Mouse (Mus musculus): ENCODE results near the gene Dph2. TPM values are rescaled to one million over a fixed set of nuclear protein-coding genes. Genes with fewer than 3 reads are reported as not detected.

Dph2 gene
- polyA plus RNA-seq, 1 experiment from 2014 or later = 19.2 TPM

- Histone ChIP-seq H3K4me3 (ENCODE audit: low read depth, low read length) (no peak overlapping the region), H3K4me2 (replicated peaks; ENCODE audit: low read depth, low read length) (no peak overlapping the region), H3K9ac (replicated peaks; ENCODE audit: low read depth, low read length) (no peak overlapping the region), H3K27ac (ENCODE audit: low read length) (no peak overlapping the region), H3K27me3 (ENCODE audit: control insufficient read depth, insufficient read depth, low read length) (no peaks in the 10 kb centered on the region), H3K36me3 (ENCODE audit: control insufficient read depth, insufficient read depth, low read length) (peaks cover 6% of the 10 kb centered on the region; the same call in 1 of the 2 replicates), H3K9me3 (ENCODE audit: control insufficient read depth, low read depth, low read length) (no peaks in the 10 kb centered on the region), H3K4me1 (ENCODE audit: control insufficient read depth, insufficient read depth, low read length) (no peaks in the 10 kb centered on the region)
- 57% methylated on average over 17 of the region's 17 CpGs for WGBS
- ATAC-seq (ENCODE audit: insufficient number of reproducible peaks, insufficient read depth, low FRiP score, low read depth) = no peak
Measured at GRCm38 (mm10) chr4:117849063-117849462, 42.8 kb downstream of the Dph2 start.

DNA sequence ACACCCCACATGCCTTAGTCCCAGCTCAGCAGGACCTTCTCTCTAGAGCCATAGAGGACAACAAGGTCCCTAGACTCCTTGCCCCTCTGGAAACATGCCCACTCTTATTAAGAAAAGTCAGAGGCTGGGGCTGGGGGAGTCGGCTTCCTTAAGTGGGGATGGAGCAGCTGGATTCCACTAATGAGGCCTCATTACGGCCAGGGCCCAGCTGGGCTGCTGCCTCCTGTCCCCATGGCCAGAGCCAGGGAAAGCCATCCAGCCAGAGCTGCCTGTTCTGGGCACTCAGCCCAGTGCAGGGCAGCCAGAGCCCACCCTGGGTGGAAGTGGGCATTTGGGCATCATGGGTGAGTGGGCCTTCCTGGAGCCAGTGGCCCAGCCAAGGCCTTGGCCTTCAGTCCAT, 44.8 kb downstream of the Dph2 start:
- no peak overlapping the region for H3K9ac ChIP-seq (replicated peaks; ENCODE audit: low read depth, low read length)
- no peaks in the 10 kb centered on the region for H3K9me3 ChIP-seq (ENCODE audit: control insufficient read depth, low read depth, low read length)
- H3K4me1 ChIP-seq (ENCODE audit: control insufficient read depth, insufficient read depth, low read length) = no peaks in the 10 kb centered on the region
- WGBS = 67% methylated on average over 2 of the region's 2 CpGs
- peaks cover 6% of the 10 kb centered on the region; the same call in 1 of the 2 replicates for H3K36me3 ChIP-seq (ENCODE audit: control insufficient read depth, insufficient read depth, low read length)
- no peak for ATAC-seq (ENCODE audit: insufficient number of reproducible peaks, insufficient read depth, low FRiP score, low read depth)
- no peak overlapping the region for H3K4me3 ChIP-seq (ENCODE audit: low read depth, low read length)
- H3K27ac ChIP-seq (ENCODE audit: low read length) = no peak overlapping the region
- no peaks in the 10 kb centered on the region for H3K27me3 ChIP-seq (ENCODE audit: control insufficient read depth, insufficient read depth, low read length)
- H3K4me2 ChIP-seq (replicated peaks; ENCODE audit: low read depth, low read length) = no peak overlapping the region

- no peaks in the 10 kb centered on the region for H3K4me1 ChIP-seq (ENCODE audit: control insufficient read depth, insufficient read depth, low read length)
- H3K9me3 ChIP-seq (ENCODE audit: control insufficient read depth, low read depth, low read length) = no peaks in the 10 kb centered on the region
- H3K4me2 ChIP-seq (replicated peaks; ENCODE audit: low read depth, low read length) = no peak overlapping the region
- no peak overlapping the region for H3K9ac ChIP-seq (replicated peaks; ENCODE audit: low read depth, low read length)
- no peak overlapping the region for H3K4me3 ChIP-seq (ENCODE audit: low read depth, low read length)
- H3K36me3 ChIP-seq (ENCODE audit: control insufficient read depth, insufficient read depth, low read length) = peaks cover 6% of the 10 kb centered on the region; the same call in 1 of the 2 replicates
- no peak for ATAC-seq (ENCODE audit: insufficient number of reproducible peaks, insufficient read depth, low FRiP score, low read depth)
- 96% methylated on average over 4 of the region's 4 CpGs for WGBS
- no peak overlapping the region for H3K27ac ChIP-seq (ENCODE audit: low read length)
- no peaks in the 10 kb centered on the region for H3K27me3 ChIP-seq (ENCODE audit: control insufficient read depth, insufficient read depth, low read length)
Measured at GRCm38 (mm10) chr4:117846261-117846660, 45.6 kb downstream of the Dph2 start.

DNA sequence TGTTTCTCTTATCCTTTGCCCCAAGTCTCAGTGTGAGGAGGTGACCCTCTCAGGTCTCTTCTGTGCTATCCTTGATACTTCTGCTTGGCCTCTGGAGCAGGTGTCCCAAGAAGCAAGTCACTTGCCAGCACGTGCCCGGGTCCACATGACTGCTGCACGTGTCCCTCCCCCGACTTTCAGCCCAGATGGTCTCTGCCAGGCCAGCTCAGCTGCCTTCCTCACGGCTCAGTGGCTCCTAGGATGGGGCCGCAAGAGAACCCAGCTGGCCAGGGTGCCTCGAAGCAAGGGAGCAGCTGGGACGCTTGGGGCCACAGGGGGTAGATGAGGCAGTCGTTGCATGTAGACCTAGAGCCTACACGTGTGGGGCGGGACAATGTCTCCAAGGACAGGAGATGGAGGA, 46.5 kb downstream of the Dph2 start:
- 88% methylated on average over 11 of the region's 11 CpGs for WGBS
- H3K36me3 ChIP-seq (ENCODE audit: control insufficient read depth, insufficient read depth, low read length) = peaks cover 6% of the 10 kb centered on the region; the same call in 1 of the 2 replicates
- no peaks in the 10 kb centered on the region for H3K9me3 ChIP-seq (ENCODE audit: control insufficient read depth, low read depth, low read length)
- no peaks in the 10 kb centered on the region for H3K4me1 ChIP-seq (ENCODE audit: control insufficient read depth, insufficient read depth, low read length)
- no peaks in the 10 kb centered on the region for H3K27me3 ChIP-seq (ENCODE audit: control insufficient read depth, insufficient read depth, low read length)
- no peak for ATAC-seq (ENCODE audit: insufficient number of reproducible peaks, insufficient read depth, low FRiP score, low read depth)
- H3K9ac ChIP-seq (replicated peaks; ENCODE audit: low read depth, low read length) = no peak overlapping the region
- no peak overlapping the region for H3K27ac ChIP-seq (ENCODE audit: low read length)
- H3K4me2 ChIP-seq (replicated peaks; ENCODE audit: low read depth, low read length) = no peak overlapping the region
- no peak overlapping the region for H3K4me3 ChIP-seq (ENCODE audit: low read depth, low read length)

GRCm38 (mm10) chr4:117844467-117844866, 47.4 kb downstream of the Dph2 start:
- H3K4me1 ChIP-seq (ENCODE audit: control insufficient read depth, insufficient read depth, low read length) = no peaks in the 10 kb centered on the region
- H3K4me3 ChIP-seq (ENCODE audit: low read depth, low read length) = no peak overlapping the region
- H3K36me3 ChIP-seq (ENCODE audit: control insufficient read depth, insufficient read depth, low read length) = peaks cover 6% of the 10 kb centered on the region; the same call in 1 of the 2 replicates
- ATAC-seq (ENCODE audit: insufficient number of reproducible peaks, insufficient read depth, low FRiP score, low read depth) = no peak
- H3K9ac ChIP-seq (replicated peaks; ENCODE audit: low read depth, low read length) = no peak overlapping the region
- H3K27me3 ChIP-seq (ENCODE audit: control insufficient read depth, insufficient read depth, low read length) = no peaks in the 10 kb centered on the region
- 90% methylated on average over 5 of the region's 5 CpGs for WGBS
- no peak overlapping the region for H3K27ac ChIP-seq (ENCODE audit: low read length)
- H3K9me3 ChIP-seq (ENCODE audit: control insufficient read depth, low read depth, low read length) = no peaks in the 10 kb centered on the region
- no peak overlapping the region for H3K4me2 ChIP-seq (replicated peaks; ENCODE audit: low read depth, low read length)

GRCm38 (mm10) chr4:117843101-117843500, 48.7 kb downstream of the Dph2 start:
- H3K27ac ChIP-seq (ENCODE audit: low read length) = no peak overlapping the region
- H3K4me3 ChIP-seq (ENCODE audit: low read depth, low read length) = no peak overlapping the region
- no peaks in the 10 kb centered on the region for H3K4me1 ChIP-seq (ENCODE audit: control insufficient read depth, insufficient read depth, low read length)
- H3K4me2 ChIP-seq (replicated peaks; ENCODE audit: low read depth, low read length) = no peak overlapping the region
- WGBS = 82% methylated on average over 5 of the region's 5 CpGs
- peaks cover 6% of the 10 kb centered on the region; the same call in 1 of the 2 replicates for H3K36me3 ChIP-seq (ENCODE audit: control insufficient read depth, insufficient read depth, low read length)
- no peaks in the 10 kb centered on the region for H3K27me3 ChIP-seq (ENCODE audit: control insufficient read depth, insufficient read depth, low read length)
- ATAC-seq (ENCODE audit: insufficient number of reproducible peaks, insufficient read depth, low FRiP score, low read depth) = no peak
- H3K9ac ChIP-seq (replicated peaks; ENCODE audit: low read depth, low read length) = no peak overlapping the region
- H3K9me3 ChIP-seq (ENCODE audit: control insufficient read depth, low read depth, low read length) = no peaks in the 10 kb centered on the region

DNA sequence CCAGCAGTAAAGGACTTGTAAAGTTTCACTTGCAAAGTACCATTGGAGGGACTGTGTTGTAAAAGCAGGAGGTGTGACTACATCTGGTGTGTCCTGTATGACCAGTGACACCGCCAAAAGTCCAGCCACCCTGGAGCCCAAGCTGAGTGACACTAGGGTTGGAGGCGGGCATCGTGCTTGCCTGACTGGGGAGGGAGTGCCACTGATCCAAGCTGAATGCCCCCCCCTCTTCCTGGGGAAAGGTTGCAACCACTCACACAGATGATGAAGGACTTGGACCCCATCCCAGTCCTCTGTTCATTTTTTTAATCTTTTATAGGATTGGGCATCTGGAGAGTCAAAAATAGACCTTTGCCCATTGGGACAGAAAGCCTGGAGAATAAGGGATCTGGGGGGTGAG, 50.3 kb downstream of the Dph2 start:
- ATAC-seq (ENCODE audit: insufficient number of reproducible peaks, insufficient read depth, low FRiP score, low read depth) = no peak
- no peaks in the 10 kb centered on the region for H3K27me3 ChIP-seq (ENCODE audit: control insufficient read depth, insufficient read depth, low read length)
- H3K4me1 ChIP-seq (ENCODE audit: control insufficient read depth, insufficient read depth, low read length) = peaks cover 5% of the 10 kb centered on the region; the same call in 1 of the 2 replicates
- no peak overlapping the region for H3K27ac ChIP-seq (ENCODE audit: low read length)
- H3K36me3 ChIP-seq (ENCODE audit: control insufficient read depth, insufficient read depth, low read length) = peaks cover 6% of the 10 kb centered on the region; the same call in 1 of the 2 replicates
- H3K4me2 ChIP-seq (replicated peaks; ENCODE audit: low read depth, low read length) = no peak overlapping the region
- no peak overlapping the region for H3K4me3 ChIP-seq (ENCODE audit: low read depth, low read length)
- no peaks in the 10 kb centered on the region for H3K9me3 ChIP-seq (ENCODE audit: control insufficient read depth, low read depth, low read length)
- H3K9ac ChIP-seq (replicated peaks; ENCODE audit: low read depth, low read length) = no peak overlapping the region
- 82% methylated on average over 3 of the region's 3 CpGs for WGBS

- no peaks in the 10 kb centered on the region for H3K9me3 ChIP-seq (ENCODE audit: control insufficient read depth, low read depth, low read length)
- peaks cover 5% of the 10 kb centered on the region; the same call in 1 of the 2 replicates for H3K4me1 ChIP-seq (ENCODE audit: control insufficient read depth, insufficient read depth, low read length)
- no peak overlapping the region for H3K4me2 ChIP-seq (replicated peaks; ENCODE audit: low read depth, low read length)
- H3K4me3 ChIP-seq (ENCODE audit: low read depth, low read length) = no peak overlapping the region
- peaks cover 3% of the 10 kb centered on the region; the same call in 1 of the 2 replicates for H3K36me3 ChIP-seq (ENCODE audit: control insufficient read depth, insufficient read depth, low read length)
- 77% methylated on average over 5 of the region's 5 CpGs for WGBS
- ATAC-seq (ENCODE audit: insufficient number of reproducible peaks, insufficient read depth, low FRiP score, low read depth) = no peak
- H3K9ac ChIP-seq (replicated peaks; ENCODE audit: low read depth, low read length) = no peak overlapping the region
- no peaks in the 10 kb centered on the region for H3K27me3 ChIP-seq (ENCODE audit: control insufficient read depth, insufficient read depth, low read length)
- no peak overlapping the region for H3K27ac ChIP-seq (ENCODE audit: low read length)
Measured at GRCm38 (mm10) chr4:117840821-117841220, 51.0 kb downstream of the Dph2 start.

DNA sequence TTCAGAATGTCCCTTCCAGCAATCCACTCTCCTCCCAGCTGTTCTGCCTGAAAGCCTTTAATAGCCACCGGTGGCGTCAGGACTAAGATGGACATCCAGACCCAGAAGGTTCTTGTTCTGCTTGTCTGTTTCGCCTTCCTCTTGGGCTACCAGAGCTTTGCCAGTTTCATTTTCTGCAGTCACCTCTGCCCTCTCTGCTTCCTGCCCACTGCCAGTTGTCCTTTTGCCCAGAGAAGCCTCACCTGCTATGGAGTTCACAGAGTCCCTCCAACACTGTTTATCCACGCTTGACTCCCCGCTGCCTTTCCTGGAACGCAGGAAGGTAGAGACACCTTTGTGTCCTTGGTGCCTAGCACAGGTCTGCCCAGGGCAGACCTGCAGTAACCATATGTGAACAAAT, 52.5 kb downstream of the Dph2 start:
- Histone ChIP-seq H3K27ac (ENCODE audit: low read length) (no peak overlapping the region), H3K9ac (replicated peaks; ENCODE audit: low read depth, low read length) (no peak overlapping the region), H3K36me3 (ENCODE audit: control insufficient read depth, insufficient read depth, low read length) (no peaks in the 10 kb centered on the region), H3K4me1 (ENCODE audit: control insufficient read depth, insufficient read depth, low read length) (peaks cover 8% of the 10 kb centered on the region; the same call in 1 of the 2 replicates), H3K9me3 (ENCODE audit: control insufficient read depth, low read depth, low read length) (no peaks in the 10 kb centered on the region), H3K4me2 (replicated peaks; ENCODE audit: low read depth, low read length) (no peak overlapping the region), H3K27me3 (ENCODE audit: control insufficient read depth, insufficient read depth, low read length) (no peaks in the 10 kb centered on the region), H3K4me3 (ENCODE audit: low read depth, low read length) (no peak overlapping the region)
- 70% methylated on average over 6 of the region's 6 CpGs for WGBS
- no peak for ATAC-seq (ENCODE audit: insufficient number of reproducible peaks, insufficient read depth, low FRiP score, low read depth)
